Mouse (Mus musculus): ENCODE data around the gene Btnl2.

Btnl2 gene

DNA sequence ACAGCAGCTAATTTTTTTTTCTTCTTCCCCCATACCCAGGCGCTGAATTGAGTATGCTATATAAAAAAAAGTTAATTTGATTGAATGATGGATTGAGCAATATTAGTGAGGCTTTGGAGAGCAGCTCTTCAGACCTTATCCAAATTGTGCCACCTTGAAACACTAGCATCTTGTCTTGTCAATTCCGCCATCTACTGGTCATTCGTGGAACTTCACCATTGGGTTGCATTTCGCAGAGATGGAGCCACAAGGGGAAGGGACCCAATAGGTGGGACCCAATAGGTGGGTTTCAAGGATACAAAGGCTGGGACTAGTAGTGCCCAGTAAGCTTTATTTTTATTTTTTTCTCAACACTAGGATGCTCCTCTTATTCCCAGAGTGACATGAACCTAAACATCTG, 5.2 kb upstream of the Btnl2 start:
- DNase-seq, result peak; percentile 92

DNA sequence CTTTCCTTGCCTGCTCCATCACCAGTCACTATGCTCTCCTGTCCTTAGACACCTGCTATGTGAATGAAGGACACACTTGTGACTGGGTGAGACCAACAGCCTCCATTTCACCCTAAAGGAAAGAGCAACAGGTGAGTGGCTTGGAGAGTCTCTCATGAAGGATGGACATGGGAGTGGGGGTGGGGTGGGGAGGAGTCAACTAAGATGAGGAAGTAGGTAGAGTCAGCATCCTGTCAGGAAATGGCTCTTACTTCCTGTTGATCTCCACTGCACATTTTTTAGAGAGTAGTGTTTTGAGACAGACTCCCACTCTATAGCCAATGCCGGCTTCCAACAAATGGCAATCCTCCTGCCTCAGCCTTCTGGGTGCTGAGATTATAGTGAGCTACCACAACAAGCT, 318 bp downstream of the Btnl2 start:
- peak; percentile 38 for DNase-seq

DNA sequence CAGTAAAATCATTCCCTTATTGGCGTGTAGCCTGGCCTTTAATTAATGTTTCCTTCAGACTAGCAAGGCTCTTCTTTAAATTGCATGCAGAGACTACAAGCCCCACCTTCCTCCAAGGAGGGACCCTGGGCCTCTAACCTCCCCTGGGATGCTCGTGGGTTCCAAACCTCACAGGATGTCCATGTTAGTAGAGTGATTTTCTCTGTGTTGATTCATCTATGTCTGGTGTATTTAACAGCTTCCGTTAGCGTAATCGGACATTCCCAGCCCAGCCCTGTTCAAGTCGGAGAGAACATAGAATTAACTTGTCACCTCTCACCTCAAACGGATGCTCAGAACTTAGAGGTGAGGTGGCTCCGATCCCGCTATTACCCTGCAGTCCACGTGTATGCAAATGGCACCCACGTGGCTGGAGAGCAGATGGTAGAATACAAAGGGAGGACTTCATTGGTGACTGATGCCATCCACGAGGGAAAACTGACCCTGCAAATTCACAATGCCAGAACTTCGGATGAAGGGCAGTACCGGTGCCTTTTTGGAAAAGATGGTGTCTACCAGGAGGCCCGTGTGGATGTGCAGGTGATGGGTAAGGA, 8.4 kb downstream of the Btnl2 start:
- no peak for DNase-seq

DNA sequence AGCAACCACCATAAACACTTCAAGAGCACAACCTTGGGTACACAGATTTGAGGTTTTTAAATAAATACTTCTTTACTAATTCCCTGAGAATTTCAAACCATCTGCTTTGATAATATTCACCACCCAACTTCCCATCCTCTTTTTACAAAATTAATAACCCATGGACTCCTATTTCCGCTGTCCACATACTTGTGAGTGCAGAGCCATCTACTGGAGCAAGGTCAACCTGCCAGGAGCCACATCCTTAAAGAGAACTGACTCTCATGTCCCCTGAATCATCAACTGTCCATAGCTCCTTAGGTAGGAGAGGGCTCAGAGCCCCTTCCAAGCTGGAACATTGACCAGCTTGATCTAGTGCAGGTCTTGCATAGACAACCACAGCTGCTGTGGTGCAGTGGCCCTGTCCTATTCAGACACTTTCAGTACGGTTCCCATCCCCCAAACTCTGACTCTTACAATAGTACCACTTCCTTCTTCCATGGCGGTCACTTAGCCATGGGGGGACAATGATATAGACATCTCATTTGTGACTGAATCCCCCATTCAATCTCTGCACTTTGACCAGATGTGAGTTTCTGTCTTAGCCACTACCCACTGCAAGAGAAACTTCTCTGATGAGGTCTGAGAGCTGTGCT, 9.2 kb downstream of the Btnl2 start:
- no peak for DNase-seq

DNA sequence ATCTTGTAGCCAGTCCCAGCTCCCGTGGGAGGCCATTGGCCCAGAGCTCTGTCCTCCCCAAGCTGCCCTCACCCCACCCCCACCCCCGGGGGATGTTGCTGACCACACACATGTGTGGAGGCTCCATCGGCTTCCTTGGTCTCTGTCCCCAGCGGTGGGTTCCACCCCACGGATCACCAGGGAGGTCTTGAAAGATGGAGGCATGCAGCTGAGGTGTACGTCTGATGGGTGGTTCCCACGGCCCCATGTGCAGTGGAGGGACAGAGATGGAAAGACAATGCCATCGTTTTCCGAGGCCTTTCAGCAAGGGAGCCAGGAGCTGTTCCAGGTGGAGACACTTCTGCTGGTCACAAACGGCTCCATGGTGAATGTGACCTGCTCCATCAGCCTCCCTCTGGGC, 10.4 kb downstream of the Btnl2 start:
- DNase-seq, result no peak

DNA sequence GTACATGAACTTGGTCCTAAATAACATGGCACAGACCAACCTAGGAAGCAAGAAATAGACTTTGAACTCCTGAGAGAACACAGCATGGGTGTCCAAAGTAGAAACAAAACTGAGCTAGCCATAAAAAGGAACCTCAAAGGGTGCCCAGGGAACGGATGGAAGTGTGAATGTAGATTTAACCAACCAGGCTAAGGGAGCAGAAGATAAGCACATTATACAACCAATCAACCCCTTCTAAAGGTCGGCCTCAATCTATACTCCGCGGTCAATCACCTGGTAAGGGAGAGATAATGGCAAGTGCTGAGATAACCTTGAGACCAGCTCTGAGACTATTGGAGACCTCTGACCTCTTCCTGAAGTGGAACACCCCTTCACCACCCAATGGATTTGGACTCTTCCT, 15.9 kb downstream of the Btnl2 start:
- DNase-seq, result no peak

DNA sequence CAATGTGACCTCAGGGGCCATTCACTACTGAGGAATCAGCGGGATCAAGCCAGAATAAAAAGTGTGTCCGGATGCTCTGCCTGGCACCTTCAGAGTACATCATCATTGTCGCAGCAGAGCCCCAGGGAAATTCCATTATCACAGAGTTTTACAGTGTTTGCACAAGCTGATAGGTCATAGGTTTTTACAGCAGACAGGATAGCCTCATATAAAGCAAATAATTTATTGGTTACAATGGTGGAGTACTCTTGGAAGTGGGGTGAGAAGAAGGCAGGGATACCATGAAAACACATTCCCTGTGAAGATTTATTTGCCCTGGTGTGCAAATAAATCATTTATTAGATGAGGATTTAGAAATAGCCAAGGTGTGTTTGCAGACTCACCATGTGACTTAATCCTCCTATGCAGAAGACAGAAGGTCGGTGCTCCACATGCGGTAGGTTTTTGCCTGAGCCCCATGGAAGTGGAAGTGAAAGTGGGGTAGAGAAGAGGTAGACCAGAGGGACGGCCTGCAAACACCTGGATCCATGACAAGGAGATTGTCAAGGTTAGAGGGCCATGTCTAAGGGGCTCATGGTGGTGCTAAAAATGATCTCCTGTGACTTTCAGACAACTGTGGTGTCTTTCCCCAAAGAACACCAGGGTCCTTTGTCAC, 18.6 kb downstream of the Btnl2 start:
- DNase-seq, result no peak

DNA sequence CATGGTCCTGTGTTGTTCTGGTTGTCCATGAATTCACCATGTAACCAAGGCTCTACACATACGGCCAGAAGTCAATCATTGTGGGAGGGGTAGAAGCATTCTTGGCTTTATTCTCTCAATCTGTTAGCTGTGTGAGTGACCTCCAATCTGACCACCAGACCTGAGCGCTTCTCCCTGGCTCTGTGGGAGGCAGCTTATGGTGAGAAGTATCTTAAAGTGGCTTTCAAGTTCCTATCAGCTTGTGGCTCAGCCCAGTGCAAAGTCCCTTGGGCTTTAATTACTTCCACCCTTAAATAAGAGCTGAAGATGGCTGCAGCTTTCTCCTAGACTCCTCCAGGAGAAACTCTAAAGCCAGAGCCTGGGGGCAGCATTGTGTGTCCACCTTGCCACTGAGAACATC, 22.2 kb downstream of the Btnl2 start, which contains the start of gene Btnl1:
TSS of gene Btnl1 (plus strand) at position 286 of the 400 bp plus-strand sequence.
- DNase-seq, result no peak

DNA sequence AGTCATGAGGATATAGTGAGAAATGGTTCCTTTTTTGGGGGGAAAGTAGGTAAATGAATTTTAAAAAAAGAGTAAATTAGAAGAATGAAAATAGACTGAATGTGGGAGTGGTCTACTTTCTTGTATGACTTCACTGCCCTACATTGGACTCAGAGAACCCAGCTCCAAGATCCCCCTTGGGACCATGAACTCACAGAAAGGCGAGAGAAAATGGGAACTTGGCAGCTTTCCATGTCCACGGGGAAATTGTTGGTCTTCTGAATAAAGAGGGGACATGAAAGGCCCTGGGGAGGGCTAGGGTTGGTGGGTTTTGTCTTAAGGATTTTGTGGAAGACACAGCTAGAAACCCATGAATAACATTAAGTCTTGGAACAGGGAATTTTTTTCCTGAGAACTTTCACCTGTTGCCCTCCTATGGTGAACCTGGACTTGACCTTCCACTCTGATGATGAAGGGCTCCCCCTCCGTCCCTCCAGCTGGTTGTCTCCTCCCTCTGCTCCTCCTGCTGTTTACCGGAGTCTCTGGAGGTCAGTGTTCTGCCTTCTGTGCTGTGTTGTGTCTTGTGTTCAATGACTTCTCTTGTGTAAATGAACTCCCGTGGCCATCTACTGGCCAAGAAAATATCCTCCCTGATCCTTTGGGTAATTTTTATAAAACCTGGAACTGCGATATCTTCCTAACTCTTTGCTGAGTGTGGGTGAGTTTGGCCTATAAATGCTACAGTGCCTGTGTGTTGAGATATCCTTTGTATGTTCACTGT, 23.0 kb downstream of the Btnl2 start:
- DNase-seq, result no peak

DNA sequence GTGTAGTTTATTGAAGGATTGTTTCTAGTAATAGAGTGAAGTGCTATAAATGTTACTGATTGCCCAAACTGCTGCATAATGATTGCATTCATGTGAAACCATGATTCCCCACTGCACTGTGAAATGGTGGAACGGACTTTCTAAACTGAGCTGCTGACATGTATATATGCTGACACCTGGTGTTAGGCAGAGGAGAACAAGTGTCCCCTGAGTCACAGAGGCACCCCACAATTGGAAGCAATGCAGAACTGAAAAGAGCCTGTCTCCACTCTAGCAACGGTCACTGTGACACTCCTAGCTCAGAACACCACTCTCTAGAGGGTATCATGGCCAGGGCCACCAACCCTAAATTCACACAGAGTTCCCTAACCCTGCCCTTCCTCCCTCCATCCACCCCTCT, 24.1 kb downstream of the Btnl2 start:
- no peak for DNase-seq

DNA sequence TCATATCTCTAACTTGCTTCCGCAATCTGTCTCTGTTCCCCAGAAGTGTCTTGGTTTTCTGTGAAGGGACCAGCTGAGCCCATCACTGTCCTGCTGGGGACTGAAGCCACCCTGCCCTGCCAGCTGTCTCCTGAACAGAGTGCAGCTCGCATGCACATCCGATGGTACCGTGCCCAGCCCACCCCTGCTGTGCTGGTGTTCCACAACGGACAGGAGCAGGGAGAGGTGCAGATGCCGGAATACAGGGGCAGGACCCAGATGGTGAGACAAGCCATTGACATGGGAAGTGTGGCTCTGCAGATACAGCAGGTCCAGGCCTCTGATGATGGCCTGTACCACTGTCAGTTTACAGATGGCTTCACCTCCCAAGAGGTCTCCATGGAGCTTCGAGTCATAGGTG, 24.8 kb downstream of the Btnl2 start:
- no peak for DNase-seq

DNA sequence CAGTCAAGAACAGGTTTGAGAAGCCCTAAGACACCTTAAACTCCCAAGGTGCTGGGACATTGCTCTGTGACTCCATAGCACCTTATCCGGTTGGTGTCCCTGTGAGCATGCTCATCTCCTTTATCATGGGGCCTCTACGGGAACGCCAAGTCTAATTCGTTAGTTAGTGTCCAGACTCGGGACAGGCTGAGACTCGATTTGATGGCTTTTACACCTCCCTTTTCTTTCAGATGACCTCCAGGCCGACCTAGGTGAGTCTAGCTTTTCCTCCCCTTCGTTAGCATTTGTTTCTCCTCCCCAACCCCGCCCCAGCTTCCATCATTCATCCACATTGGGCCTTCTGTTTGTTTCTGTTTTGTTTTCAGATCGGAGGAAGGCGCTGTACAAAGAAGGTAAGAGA, 27.3 kb downstream of the Btnl2 start:
- no peak for DNase-seq

DNA sequence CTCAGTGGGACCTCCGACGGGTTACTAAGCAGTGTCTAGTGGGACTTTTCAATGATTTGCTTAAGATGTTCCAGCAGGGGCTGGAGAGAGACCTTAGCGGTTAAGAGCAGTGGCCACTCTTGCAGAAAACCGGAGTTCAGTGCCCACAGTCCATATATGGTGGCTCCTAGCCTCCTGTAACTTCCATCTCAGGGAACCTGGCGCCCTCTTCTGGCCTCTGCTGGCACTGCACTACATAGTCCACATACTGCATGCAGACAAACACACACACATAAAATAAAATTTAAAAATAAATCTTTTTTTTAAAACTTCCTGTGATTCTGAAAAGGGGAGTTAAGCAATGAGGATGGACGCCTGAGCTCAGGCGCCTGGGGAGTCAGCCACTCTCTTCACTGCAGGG, 28.6 kb downstream of the Btnl2 start:
- no peak for DNase-seq

DNA sequence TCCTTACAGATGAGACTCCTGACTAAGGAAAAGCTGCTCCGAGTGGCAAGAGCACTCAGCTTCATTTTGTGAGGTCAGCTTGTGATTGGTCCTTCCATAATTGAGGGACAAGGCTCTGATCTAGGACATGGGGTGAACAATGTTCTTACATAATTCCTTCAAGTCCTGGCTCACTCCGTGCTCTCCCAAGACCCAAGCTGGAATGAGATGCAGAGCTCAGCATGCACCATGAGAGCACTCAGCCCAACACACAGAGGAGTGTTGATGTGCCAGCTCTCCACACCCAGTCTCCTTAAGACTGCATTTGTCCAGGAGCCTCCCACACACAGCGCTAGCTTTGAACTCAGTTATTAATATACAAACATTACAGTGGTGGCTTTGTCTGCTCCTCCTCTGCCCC, 30.1 kb downstream of the Btnl2 start:
- DNase-seq, result no peak

DNA sequence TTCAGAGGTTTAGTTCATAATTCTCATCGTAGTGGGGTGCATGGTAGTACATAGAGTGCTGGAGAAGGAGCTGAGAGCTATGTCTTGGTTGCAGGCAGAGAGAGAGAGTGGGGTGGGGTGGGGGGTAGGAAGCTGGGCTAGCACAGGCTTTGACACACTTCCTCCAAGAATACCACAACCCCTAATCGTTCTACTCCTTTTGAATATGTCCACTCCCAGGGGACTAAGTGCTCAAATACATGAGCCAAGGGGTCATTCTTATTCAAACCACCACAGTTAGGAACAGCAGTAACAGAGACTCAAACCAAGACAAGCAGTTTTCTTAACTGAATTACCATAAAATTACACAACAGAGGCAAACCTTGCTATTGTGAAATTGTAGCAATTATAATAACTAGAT, 32.0 kb downstream of the Btnl2 start:
- DNase-seq, result no peak

DNA sequence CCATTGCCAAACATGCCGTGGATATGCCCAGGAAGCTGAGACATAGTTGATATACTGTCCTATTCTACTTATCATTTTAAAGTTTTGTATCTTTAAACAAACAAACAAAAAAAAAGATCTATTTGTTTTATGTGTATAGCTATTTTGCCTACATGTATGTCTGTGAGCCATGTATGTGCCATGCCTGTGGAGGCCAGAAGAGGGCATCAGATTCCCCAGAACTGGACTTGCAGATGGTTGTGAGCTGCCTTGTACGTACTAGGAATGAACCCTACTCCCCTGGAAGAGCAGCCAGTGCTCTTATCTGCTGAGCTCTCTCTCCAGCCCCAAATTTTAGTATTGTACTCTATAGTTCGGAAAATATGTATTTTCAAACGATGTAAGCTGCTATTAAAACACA, 33.9 kb downstream of the Btnl2 start:
- DNase-seq, result peak; percentile 73

DNA sequence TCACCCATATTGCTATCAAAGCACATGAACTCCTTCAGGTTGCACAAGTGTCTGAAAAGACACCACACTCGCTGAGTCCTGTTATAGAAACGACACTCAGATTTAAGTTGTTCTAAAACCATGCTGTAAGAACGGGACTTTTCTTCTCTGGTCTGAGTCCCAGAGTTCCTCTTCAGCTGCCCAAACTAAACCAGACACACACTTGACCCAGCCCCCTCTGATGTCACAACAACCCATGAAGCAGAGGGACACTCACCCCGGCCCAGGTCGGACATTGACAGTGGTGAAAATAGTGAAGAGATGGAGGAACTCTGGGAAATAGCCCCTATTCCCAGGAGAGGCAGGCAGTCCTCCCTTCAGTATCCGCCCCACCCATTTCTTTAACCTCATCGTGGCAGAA, 36.9 kb downstream of the Btnl2 start:
- DNase-seq, result no peak

DNA sequence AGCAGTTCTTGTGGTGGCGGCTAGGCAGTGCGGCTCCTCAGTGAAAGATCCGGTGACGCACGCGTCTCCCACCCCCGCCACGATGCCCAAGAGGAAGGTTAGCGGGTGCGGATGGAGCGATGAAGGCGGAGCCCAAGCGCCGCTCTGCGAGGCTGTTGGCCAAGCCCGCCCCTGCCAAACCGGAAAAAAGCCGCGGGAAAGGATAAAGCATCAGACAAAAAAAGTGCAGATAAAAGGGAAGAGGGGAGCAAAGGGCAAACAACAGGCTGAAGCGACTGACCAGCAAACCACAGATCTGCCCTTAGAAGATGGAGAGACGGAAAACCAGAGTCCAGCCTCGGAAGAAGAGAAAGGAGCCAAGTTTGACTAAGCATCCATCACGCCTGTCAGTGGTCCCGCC, 37.7 kb downstream of the Btnl2 start:
- DNase-seq, result peak; percentile 25

DNA sequence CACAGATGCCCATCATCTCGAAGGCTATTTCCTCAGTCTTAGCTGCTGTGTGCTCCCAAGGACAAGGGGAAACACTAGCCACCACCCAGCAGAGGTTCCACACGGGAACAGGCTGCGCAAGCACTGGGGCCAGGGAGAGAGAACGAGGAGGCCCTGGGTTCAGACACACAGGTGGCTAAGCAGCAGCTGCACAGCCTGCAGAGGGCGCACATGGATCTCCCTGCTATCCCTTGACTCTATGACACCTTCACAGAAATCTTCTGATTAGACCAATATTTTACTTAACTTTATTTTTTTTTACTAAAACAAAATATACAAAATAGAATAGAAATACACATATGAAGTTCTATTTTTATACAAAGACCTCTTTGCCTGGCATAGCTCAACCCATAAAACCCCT, 42.7 kb downstream of the Btnl2 start:
- DNase-seq, result peak; percentile 46

DNA sequence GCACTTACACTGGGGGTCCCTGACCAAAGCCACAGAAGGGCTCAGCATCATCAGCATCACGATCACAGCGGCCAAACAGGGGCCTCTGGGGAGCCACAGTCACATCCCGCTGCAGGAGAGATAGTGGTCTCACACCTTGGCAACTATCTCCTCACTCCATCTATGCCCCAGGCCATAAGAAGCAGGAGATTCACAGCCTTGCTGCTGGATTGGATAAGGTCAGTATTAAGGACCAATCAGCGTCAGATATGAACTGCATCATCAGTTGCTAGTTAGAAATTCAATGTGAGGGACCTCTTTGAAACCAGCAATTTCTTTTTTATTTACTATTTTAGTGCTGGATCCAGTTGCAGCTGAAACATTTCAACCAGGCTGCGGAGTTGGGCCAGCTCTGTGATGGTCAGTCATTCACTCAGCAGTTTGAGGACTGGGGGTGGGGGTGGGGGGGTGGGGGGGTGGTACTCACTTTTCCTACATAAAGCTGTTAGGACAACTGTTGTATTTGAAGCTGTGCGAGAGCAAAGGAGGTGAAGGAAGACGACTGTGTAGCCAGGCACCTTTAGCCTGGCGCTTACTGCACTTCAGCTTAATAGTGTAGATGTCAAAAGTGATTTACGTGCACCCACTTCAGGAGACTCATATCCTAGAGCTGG, 43.6 kb downstream of the Btnl2 start:
- DNase-seq, result peak; percentile 94

DNA sequence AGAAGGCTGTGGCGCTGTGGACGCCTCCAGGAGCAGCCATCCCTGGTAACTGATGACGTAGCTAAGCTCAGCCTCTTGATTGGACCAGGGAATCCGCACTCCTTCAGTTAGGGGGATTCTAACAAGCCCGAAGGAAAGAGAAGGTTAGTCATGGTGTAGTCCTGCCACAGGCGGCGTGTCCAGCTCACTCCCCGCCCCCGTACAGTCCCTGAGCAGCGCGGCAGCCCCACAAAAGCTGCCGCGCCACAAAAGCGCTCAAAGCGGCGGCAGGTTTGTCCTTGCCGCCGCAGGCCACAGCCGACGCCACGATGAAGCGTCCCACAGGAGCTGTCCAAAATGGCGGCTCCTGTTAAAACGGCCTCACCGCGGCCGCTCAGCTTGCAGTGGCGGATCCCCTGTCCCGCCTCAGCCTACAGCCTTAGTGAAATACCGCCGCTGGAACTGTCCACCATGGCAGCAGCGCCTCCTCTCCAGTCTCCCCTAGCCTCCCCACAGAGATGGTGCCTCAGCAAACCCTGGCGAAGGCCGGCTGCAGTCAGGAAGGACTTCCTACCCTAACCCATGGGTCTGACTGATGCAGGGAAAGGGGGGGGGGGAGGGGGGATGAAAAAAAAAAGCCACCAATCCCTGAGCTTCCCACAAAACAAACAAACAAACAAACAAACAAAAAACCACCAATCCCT, 44.2 kb downstream of the Btnl2 start, which contains the start of gene BC051142:
TSS of gene BC051142 (plus strand) at position 110 of the 683 bp plus-strand sequence.
- DNase-seq, result peak; percentile 87

DNA sequence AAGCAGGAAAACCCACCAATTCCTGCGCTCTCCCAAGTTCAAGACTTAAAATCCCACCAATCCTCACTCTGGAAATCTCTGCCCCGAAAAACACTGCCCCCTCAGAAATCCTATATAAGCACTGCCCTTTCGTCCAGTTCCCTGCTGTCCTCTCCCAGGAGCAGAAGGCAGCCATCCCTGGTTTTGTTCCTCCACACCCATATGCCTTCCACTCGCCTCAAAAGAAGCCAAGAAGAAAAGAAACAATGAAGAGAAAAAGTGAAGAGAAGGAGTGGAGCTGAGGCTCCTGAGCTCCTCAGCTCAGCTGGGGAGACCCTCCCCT, 44.7 kb downstream of the Btnl2 start:
- no peak for DNase-seq

DNA sequence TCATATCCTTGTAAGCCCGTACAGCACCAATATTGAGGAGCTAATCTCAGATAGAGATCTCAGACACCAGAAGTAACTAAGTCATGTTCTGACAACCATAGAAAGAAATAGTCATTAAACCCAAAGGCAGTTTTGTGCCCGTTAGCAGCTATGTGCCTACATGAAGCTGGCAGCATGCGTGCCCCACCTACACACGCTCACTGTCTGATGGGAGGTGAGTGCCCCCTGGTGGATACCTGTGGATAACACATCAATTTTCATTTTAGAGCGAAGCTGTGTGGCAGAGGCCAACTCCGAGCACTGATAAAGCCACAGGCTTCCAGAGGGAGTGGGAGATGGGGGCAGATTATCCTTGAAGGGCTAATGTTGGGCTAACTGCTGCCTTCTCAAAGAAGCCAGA, 56.5 kb downstream of the Btnl2 start:
- peak; percentile 82 for DNase-seq

Data from lung, postnatal 36 days (tissue).